Mouse (Mus musculus): Measurements from ENCODE around the gene Map3k13. TPM values are rescaled to one million over a fixed set of nuclear protein-coding genes. Genes with fewer than 3 reads are reported as not detected.

The Map3k13 gene
- polyA plus RNA-seq, 2 experiments = 0.92 to 1.2 TPM

DNA sequence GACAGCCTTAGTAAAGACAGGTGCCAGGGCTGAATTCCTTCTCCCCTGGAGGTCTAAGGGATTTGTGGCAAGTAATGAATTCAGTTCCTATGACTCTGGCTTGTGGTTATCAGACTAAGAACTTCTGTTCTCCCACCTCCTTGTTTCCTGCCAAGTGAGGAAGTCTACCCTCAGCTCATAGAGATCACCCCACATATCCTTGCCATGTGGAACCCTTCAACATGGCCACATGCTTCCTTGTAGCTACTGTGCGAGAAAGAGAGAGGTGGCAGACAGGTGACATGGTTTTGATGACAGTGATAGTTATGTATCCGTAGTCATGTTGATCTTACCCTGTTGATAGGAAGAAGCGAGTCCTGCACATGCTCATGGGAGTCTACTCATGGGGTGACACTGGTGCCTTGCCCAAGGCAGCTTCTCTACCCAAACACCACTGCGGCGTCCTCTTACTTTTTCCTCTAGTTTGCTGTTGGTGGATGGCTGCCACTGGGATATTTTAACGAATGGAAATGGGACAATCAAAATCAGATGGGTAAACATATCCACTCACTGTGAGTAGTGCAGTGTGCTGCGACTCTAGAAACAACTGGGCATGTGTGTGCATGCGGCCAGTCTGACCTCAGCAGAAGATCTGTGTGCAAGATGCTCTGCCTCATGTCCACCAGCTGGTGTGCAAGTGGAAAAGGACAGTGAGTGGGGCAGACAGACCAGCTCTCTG is 40.9 kb downstream of the Map3k13 start:
- no peaks in the 10 kb centered on the region for H3K36me3 ChIP-seq (ENCODE audit: control insufficient read depth, insufficient read depth, low read length)
- no peak overlapping the region for H3K9ac ChIP-seq (ENCODE audit: low read depth, low read length, severe bottlenecking)
- H3K4me1 ChIP-seq (ENCODE audit: control insufficient read depth, insufficient read depth, low read length) = no peaks in the 10 kb centered on the region
- H3K27ac ChIP-seq (replicated peaks; ENCODE audit: low read depth, low read length) = no peak overlapping the region
- ATAC-seq (ENCODE audit: low FRiP score, low read depth) (no peak), DNase-seq (ENCODE audit: low spot score) (no peak)
- H3K4me2 ChIP-seq (replicated peaks; ENCODE audit: low read depth, low read length, severe bottlenecking) = no peak overlapping the region
- WGBS = 80% methylated on average over 8 of the region's 8 CpGs
- no peaks in the 10 kb centered on the region for H3K9me3 ChIP-seq (ENCODE audit: control insufficient read depth, low read length)
- no peaks in the 10 kb centered on the region for H3K27me3 ChIP-seq (ENCODE audit: control insufficient read depth, insufficient read depth, low read length)
- no peak overlapping the region for H3K4me3 ChIP-seq (replicated peaks; ENCODE audit: low read length)
- TF ChIP-seq POLR2A (IDR thresholded peaks at IDR 0.05; ENCODE audit: borderline replicate concordance, extremely low read depth, insufficient read depth, insufficient read length) = no peak

GRCm38 (mm10) chr16:21835584-21835931 is 41.4 kb downstream of the Map3k13 start:
- Histone ChIP-seq H3K4me3 (replicated peaks; ENCODE audit: low read length) (no peak overlapping the region), H3K4me1 (ENCODE audit: control insufficient read depth, insufficient read depth, low read length) (no peaks in the 10 kb centered on the region), H3K36me3 (ENCODE audit: control insufficient read depth, insufficient read depth, low read length) (no peaks in the 10 kb centered on the region), H3K27me3 (ENCODE audit: control insufficient read depth, insufficient read depth, low read length) (no peaks in the 10 kb centered on the region), H3K9me3 (ENCODE audit: control insufficient read depth, low read length) (no peaks in the 10 kb centered on the region), H3K27ac (replicated peaks; ENCODE audit: low read depth, low read length) (no peak overlapping the region), H3K9ac (ENCODE audit: low read depth, low read length, severe bottlenecking) (no peak overlapping the region), H3K4me2 (replicated peaks; ENCODE audit: low read depth, low read length, severe bottlenecking) (no peak overlapping the region)
- DNase-seq (ENCODE audit: low spot score) (no peak), ATAC-seq (ENCODE audit: low FRiP score, low read depth) (no peak)
- no peak for TF ChIP-seq POLR2A (IDR thresholded peaks at IDR 0.05; ENCODE audit: borderline replicate concordance, extremely low read depth, insufficient read depth, insufficient read length)
- 32% methylated on average over 7 of the region's 7 CpGs for WGBS

DNA sequence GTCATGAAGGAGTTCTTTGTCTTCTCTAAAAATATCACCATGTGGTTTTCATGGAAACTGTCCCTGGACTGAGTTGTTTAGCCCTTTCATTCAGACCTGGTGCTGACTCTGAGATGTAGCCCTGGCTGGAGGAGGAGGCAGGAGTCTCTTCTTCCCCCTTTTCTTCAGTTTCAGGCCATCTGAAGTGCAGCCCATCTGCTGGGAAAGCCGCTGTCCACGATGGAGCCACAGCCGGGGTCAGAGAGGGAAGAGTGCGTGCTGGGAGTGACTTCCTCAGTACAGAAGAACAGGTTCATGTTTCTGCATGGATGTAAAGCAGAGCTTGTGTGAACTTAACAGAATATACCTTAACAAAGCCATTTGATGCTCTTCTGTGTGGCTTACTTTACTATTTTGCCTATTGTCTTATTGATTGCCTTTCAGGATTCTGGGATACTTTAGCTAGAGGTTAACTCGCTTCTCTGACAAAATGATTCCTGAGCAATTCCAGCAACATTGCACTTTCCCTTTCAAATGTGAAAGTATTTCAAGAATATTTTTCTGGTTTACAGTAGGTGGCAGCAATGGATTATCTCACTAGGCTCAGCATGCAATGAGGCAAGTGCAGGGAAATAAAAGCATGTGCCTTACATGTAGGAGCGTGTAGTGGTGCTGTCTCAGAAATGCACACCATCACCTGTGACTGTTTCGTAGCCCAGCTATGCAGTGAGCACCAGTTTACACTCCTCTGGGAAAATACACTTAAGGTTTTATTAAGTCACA is 42.3 kb downstream of the Map3k13 start:
- Histone ChIP-seq H3K4me3 (replicated peaks; ENCODE audit: low read length) (no peak overlapping the region), H3K36me3 (ENCODE audit: control insufficient read depth, insufficient read depth, low read length) (no peaks in the 10 kb centered on the region), H3K4me2 (replicated peaks; ENCODE audit: low read depth, low read length, severe bottlenecking) (no peak overlapping the region), H3K4me1 (ENCODE audit: control insufficient read depth, insufficient read depth, low read length) (no peaks in the 10 kb centered on the region), H3K9me3 (ENCODE audit: control insufficient read depth, low read length) (no peaks in the 10 kb centered on the region), H3K27ac (replicated peaks; ENCODE audit: low read depth, low read length) (no peak overlapping the region), H3K27me3 (ENCODE audit: control insufficient read depth, insufficient read depth, low read length) (no peaks in the 10 kb centered on the region), H3K9ac (ENCODE audit: low read depth, low read length, severe bottlenecking) (no peak overlapping the region)
- ATAC-seq (ENCODE audit: low FRiP score, low read depth) (peak; percentile 63; the same call in 1 of the 2 replicates), DNase-seq (ENCODE audit: low spot score) (peak; percentile 67)
- 40% methylated on average over 7 of the region's 7 CpGs for WGBS
- TF ChIP-seq POLR2A (IDR thresholded peaks at IDR 0.05; ENCODE audit: borderline replicate concordance, extremely low read depth, insufficient read depth, insufficient read length) = no peak

- WGBS = 87% methylated on average over 6 of the region's 6 CpGs
Measured at GRCm38 (mm10) chr16:21837694-21838093, 43.5 kb downstream of the Map3k13 start.

GRCm38 (mm10) chr16:21845800-21846671 is 51.9 kb downstream of the Map3k13 start:
- Histone ChIP-seq H3K27ac (replicated peaks; ENCODE audit: low read depth, low read length) (peak overlapping the region; percentile 61; the same call in 1 of the 2 replicates), H3K9ac (ENCODE audit: low read depth, low read length, severe bottlenecking) (peak overlapping the region; percentile 58), H3K36me3 (ENCODE audit: control insufficient read depth, insufficient read depth, low read length) (no peaks in the 10 kb centered on the region), H3K4me3 (replicated peaks; ENCODE audit: low read length) (peak overlapping the region; percentile 45), H3K4me2 (replicated peaks; ENCODE audit: low read depth, low read length, severe bottlenecking) (peak overlapping the region; percentile 76), H3K9me3 (ENCODE audit: control insufficient read depth, low read length) (no peaks in the 10 kb centered on the region), H3K27me3 (ENCODE audit: control insufficient read depth, insufficient read depth, low read length) (no peaks in the 10 kb centered on the region), H3K4me1 (ENCODE audit: control insufficient read depth, insufficient read depth, low read length) (no peaks in the 10 kb centered on the region)
- DNase-seq (ENCODE audit: low spot score) = peak; percentile 92
- ATAC-seq (ENCODE audit: low FRiP score, low read depth) = peak; percentile 100
- under 1% methylated on average over 16 of the region's 16 CpGs for WGBS
- no peak for TF ChIP-seq POLR2A (IDR thresholded peaks at IDR 0.05; ENCODE audit: borderline replicate concordance, extremely low read depth, insufficient read depth, insufficient read length)

More at GRCm38 (mm10) chr16:21837694-21838093, 43.5 kb downstream of the Map3k13 start:
- no peak for TF ChIP-seq POLR2A (IDR thresholded peaks at IDR 0.05; ENCODE audit: borderline replicate concordance, extremely low read depth, insufficient read depth, insufficient read length)
- no peak overlapping the region for H3K4me2 ChIP-seq (replicated peaks; ENCODE audit: low read depth, low read length, severe bottlenecking)
- ATAC-seq (ENCODE audit: low FRiP score, low read depth) = no peak
- no peaks in the 10 kb centered on the region for H3K9me3 ChIP-seq (ENCODE audit: control insufficient read depth, low read length)
- no peak overlapping the region for H3K9ac ChIP-seq (ENCODE audit: low read depth, low read length, severe bottlenecking)
- H3K27me3 ChIP-seq (ENCODE audit: control insufficient read depth, insufficient read depth, low read length) = no peaks in the 10 kb centered on the region
- H3K4me1 ChIP-seq (ENCODE audit: control insufficient read depth, insufficient read depth, low read length) = no peaks in the 10 kb centered on the region
- H3K4me3 ChIP-seq (replicated peaks; ENCODE audit: low read length) = no peak overlapping the region
- H3K36me3 ChIP-seq (ENCODE audit: control insufficient read depth, insufficient read depth, low read length) = no peaks in the 10 kb centered on the region
- DNase-seq (ENCODE audit: low spot score) = no peak
- H3K27ac ChIP-seq (replicated peaks; ENCODE audit: low read depth, low read length) = no peak overlapping the region

Data from limb, embryonic 14.5 days (tissue).